Mouse (Mus musculus): ENCODE measurements around the gene Dnmt3b.
A peak's percentile ranks its signal among the peaks of the same experiment; 100 is the strongest.

Gene Dnmt3b

DNA sequence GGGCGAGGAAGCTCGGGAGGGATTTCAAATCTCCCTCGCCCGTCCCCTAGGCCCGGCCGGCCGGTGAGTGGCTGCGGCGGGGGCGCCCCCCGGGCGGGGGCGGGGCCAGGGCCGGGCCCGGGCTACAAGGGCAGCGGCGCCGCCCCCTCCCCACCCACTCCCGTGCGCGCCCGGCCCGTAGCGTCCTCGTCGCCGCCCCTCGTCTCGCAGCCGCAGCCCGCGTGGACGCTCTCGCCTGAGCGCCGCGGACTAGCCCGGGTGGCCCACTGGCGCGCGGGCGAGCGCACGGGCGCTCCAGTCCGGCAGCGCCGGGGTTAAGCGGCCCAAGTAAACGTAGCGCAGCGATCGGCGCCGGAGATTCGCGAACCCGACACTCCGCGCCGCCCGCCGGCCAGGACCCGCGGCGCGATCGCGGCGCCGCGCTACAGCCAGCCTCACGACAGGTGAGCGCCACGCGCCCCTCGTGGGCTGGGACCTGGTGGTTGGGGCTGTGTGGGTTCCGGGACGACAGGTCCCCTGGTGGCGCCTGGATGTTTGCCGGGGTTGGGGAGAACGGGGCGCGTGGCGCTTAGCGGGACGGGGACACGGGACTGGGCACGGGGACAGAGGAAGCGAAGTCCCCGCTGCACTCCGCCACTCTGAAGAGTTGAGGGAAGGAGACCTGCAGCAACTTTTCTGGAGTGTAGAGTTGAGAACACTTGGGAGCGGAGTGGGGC is at the start of gene Dnmt3b:
Dnmt3b (plus strand) TSS at position 153 of the 716 bp plus-strand sequence.
- peak; percentile 76 for DNase-seq (ENCODE audit: low read depth, low spot score)

DNA sequence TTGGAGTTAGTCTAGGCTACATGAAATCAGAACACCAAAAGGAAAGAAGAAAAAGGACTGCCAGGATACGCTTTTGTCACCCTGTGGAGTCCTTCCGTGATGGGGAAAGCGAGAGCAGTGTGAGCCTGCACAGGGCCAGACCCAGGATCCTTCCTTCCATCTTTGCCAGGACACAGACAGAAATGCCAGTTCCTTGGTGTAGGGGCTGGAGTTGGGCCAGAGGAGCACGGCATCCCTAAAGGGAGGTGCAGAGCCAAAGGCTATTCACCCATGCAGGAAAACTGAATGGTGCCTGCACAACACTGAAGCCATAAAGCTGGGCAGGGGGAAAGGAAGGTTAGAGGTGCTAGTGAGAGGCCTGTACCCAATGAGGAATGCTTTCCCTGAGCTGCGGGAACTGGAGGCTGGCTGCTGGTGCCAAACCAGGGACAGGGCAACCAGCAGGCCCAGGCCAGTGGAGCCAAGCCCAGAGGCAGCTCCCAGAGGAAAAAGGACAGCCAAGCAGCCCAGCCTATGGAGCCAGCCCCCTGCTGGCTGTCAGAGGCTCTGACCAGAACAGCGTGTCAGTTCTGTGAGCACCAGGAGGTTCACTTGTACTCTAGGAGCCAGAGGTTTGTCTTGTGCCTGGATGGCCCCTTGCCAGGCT is 49.1 kb upstream of the Dnmt3b start:
- DNase-seq (ENCODE audit: low read depth, low spot score) = peak; percentile 51

DNA sequence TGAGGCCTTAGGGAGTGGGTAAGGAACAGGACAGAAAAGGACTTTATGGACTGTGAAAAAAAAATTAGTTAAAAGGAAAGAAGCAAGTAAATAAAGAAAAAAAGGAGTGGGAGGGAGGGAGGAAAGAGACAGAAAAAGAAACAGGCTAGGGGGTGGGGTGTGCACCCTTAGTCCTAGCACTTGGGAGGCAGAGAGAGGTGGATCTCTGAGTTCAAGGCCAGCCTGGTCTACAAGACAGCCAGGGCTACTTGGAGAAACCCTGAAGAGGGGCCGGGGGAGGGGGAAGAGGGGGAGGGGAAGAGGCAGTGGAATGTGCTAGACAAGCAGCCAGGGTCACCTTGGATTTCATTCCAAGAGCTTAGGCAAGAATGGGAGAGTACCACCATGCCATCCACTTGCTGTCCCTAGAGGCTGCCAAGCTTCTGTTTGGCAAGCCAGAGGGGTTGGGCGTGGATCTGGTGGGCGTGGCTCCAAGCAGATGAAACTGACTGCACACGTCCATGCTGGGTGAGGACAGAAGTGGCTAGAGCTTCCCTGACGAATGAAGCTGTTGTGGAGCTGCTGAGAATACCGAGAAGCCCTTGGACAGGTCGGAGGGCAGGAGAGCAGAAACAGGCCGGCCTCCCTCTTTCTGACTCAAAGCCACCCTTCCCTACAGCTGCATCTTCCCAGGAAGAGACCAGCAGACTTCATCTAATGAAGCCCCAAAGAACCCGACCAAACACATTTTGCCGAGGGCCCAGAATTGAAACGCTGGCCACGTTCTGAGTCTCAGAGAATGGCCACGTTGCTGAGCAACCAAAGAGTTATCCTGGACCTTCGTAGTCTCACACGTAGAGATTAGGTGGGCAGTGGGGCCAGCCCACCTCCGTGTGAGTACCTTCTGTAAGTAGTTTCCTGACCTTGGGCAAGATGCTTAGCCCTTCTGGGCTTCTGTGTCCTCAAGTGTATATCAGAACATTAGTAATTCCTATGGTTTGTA is 48.3 kb upstream of the Dnmt3b start:
- no peak for DNase-seq (ENCODE audit: low read depth, low spot score)

DNA sequence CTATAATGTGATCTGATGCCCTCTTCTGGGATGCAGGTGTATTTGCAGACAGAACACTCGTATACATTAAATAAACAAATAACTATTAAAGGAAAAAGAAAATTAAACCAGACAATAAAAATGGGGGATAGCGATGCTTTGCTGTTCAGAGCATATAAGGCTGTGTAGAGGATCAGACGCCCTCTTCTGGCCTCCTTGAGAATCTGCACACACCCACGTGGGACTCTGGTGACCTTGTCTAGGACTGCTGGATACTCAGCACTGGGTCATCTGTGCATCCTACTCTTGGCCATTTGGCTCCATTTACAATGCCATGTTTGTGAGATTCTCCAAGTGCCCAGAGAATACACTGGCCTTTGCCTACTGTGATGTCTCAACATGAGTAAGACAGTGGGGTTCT is 45.5 kb upstream of the Dnmt3b start:
- DNase-seq (ENCODE audit: low read depth, low spot score) = no peak

DNA sequence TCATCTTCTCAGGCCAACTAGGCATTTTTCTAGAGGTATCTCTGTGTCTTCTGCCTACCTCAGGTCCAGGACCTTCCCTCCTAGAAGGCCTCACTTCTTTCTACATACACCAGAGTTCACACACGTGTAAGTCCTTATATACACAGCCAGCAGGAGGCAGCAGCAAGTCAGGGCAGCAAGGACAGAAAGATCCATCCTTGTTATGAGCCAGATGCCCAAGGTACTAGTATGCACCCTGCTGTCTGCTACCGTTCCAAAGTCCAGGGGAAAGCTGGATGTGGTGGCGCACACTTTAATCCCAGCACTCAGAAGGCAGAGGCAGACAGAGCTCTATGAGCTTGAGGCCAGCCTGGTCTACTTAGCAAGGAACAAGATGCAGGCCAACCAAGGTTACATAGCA is 42.8 kb upstream of the Dnmt3b start:
- no peak for DNase-seq (ENCODE audit: low read depth, low spot score)

DNA sequence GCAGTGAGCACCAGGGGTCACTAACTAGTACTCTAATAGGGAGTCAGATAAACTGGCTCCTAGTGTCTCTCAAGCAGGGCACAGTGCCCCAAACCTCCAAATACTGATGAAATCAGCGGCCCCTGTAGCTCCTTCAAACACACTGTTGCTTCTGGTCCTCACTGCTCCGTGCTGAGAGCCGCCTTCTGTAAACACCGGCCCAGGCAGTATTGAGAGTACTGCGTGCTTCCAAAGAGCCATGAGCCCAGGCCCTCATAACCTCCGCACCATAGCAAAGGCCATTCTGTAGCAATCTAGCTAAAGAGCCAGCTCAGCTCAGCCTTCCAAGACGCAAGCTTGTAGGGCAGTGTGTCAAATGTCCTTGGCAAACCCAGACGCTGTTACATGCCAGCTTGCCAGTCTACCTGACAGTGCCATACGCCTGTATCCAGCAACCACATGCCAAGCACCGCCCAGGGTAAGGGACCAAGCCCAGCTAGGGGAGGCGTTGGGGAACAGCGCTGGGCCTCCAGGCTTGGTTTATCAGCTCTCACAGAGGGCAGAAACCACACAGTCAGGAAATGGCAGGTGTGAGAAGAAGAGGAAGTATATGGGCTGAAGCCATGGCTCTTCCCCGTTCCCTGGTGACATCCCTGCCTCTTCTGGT is 41.3 kb upstream of the Dnmt3b start:
- DNase-seq (ENCODE audit: low read depth, low spot score) = no peak

DNA sequence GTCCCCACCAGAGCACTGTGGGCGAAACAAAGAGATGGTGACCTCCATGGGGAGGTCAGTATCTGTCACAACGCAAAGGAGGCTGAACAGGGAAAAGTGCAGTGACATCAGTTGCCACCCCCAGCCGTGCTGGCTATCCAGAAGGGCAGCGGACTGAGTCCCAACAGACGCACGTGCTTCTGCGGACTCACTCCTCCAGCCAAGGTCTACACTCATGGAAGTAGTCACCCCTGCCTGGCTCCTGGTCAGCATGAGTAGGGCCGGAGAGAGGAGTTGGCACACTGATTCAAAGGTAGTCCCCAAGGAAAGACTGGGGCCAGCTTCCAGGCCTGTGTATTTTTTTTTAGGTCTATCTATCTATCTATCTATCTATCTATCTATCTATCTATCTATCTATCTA is 40.2 kb upstream of the Dnmt3b start:
- no peak for DNase-seq (ENCODE audit: low read depth, low spot score)

DNA sequence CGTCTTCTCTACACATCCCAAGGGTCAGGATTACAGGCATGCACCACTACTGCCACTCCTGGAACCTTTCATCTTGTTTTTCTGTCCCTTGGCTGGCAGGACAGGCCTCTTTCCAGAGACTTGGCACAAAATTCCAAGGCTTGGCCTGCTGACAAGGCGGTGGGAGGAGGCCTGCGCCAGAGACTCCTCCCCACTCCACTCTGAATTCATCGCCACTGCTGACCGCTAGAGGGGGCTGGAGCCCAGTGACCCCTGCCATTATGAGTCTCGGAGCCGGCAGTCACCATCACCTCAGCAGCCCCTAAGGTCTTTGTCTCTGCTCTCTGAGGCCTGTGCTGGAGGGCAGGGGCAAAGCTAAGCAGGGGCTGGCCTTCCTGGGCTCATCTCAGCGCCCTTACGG is 39.7 kb upstream of the Dnmt3b start:
- DNase-seq (ENCODE audit: low read depth, low spot score) = peak; percentile 90

DNA sequence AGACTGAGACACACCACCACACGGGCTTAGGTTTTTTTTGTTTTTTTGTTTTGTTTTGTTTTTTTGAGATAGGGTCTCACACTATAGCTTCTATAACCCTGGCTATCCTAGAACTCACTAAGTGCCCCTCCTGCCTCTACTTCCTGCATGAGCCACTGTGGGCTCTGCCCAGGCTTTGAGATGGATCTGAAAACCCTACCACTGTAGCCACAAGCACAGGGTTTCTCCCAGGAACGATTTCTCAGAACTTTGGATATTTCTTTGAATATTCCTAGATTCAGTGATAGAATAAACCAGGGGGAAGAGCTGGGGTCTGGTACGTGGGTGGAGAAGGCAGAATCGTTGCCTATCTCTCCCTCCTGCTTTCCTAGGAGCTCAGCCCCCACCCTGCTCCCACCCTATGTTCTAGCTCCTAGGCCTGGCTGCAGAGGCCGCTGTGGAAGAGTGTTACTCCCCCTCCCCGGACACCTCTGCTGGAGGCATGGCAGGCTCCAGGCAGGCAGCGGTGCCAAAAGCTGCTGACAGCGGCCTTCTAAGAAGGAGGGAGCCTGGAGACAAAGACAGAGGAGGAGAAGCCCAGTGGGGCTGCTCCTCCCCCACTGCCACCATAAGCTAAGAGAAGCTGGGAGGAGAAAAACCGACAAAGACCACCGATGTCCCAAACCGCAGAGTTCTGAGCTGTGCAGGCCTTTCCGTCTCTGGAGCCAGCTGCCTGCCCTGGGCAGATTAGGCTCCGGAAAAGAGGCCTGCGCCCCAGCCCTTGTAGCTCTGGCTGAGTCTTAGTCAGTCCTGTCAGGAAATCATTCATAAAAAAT is 38.6 kb upstream of the Dnmt3b start:
- DNase-seq (ENCODE audit: low read depth, low spot score) = peak; percentile 20

DNA sequence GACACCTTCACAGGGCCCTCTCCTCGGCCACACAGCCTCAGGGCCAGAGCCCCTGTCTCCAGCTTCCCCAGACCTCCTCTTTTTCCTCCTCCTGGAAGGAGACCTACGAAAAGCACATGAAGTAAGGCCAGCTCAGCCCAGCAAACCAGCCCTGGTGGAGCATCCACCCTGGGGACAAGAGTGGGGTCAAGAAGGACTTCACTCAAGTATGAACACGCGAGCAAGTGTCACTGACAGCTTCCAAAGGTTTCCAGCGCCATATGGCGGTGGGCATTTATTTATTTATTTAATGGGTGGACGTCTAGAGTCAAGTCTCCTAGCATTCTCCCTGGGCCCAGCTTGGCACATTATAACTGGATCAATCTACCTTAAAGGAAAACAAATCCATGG is 38.0 kb upstream of the Dnmt3b start:
- no peak for DNase-seq (ENCODE audit: low read depth, low spot score)

DNA sequence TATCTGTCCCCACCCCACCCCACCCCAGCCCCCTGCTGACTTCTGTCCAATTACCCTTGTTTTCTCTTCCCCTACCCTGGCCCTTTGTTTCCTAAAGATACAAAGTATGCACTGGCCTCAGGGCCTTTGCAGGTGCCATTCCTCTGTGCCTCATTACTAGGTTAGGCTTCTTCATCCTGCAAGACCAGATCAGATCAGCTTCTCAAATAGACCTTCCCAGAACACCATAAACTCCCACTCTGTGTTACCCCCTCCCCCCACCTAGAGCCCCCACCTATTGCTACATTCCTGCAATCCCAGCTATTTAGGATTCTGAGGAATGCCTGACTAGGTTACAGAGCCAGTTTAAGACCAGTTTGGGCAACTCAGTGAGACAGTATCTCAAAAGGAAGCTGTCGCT is 37.5 kb upstream of the Dnmt3b start:
- no peak for DNase-seq (ENCODE audit: low read depth, low spot score)

DNA sequence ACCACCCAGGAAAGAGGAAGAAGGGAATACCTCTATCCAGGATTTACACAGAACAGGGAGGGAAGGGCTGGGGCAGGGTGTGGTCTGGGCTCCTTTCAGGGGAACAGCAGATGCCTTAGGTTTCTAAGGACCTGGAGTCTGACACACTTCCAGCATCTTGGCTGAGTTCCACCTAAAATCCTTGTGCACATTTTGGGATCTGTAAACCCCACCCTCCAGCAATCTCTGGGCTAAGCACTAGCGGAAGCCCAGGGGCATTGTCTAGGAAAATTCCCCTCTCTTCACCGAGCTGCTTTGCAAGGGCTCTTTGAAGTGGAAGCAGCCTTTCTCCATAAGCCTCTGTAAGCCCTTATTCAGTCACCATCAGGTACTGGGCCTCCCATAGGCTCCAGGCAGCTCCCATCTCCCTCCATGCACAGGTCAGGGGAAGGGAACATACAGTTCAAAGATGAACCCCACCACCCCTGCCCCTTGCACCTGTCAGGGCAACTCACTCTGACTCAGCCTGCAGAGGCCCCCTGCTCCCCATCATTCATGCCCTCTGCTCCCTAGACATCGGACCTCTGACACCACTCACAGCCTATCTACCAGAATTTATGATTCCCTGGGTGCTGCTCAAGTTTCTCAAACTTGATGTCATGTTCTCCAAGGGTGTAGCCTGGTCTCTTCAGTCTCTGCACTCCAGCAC is 36.5 kb upstream of the Dnmt3b start:
- DNase-seq (ENCODE audit: low read depth, low spot score) = no peak

DNA sequence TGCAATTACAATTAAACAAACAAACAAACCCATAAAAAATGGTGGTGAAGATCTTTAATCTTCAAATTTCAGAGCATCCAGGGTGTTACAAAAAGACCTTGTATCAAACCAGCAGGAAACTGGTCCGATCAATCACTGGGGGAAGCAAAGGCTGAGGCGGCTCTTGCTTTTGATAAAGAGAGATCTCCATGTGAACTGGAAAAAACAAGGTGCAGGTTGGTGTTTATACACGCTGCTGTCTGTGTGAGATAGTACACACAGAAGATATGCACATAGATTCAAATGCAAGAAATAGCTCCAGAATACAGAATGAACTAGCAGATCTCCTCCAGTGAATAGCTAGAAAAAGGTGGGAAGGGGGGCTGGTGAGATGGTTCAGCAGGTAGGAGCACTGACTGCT is 32.4 kb upstream of the Dnmt3b start:
- no peak for DNase-seq (ENCODE audit: low read depth, low spot score)

DNA sequence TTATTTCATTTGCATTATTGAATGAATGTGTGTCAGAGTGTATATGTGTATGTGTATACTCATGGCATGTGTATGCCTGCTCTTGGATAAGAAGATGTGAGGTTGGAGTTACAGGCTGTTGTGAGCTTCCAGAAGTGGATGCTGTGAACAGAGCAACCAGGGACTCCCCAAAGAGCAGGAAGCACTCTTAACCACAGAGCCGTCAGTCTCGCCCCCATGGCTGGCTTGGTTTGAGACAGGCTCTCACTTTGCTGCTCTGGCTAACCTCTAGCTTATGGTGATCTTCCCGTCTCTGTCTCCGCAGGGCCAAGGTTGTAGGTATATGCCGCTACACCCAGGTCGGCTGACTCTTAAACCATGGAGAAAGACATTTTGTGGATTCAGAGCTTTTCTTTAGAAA is 30.8 kb upstream of the Dnmt3b start:
- DNase-seq (ENCODE audit: low read depth, low spot score) = no peak

DNA sequence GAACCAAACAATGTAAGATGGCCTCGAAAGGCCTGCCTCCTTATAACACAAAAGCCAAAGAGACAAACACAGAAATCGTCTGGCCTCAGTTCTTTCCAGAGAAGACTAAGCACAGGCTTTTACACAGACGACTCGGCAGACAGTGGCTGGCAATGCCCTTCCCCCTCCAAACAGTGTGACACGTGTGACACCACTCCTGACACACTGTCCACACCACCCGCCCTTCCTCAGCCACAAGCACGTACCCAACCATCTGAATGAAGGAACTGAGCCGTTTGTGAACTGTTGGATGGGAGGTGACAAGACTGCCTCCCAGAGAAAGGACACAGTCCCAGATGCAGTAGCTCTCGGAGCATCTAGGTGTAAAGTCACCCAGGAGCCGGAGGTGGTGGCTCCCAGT is 30.4 kb upstream of the Dnmt3b start:
- no peak for DNase-seq (ENCODE audit: low read depth, low spot score)

DNA sequence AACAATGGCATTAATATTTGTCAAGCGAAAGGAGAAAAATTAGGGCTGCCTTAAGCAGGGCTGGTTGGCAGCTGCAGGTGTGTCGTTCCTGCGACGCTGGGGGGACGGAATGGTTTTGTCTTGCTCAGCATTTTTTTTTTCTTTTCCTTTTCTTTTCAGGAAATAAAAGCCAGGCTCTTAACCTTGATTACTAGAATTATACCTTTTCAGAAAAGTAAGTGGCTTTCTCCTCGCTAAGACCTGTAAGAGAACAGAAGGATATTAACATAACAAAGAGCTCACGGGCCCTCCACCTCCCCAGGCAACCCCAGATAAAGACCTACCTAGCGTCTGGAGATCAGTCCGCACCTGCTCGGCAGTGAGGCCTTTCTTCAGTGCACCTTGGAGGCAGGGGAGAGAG is 26.8 kb upstream of the Dnmt3b start:
- DNase-seq (ENCODE audit: low read depth, low spot score) = no peak

DNA sequence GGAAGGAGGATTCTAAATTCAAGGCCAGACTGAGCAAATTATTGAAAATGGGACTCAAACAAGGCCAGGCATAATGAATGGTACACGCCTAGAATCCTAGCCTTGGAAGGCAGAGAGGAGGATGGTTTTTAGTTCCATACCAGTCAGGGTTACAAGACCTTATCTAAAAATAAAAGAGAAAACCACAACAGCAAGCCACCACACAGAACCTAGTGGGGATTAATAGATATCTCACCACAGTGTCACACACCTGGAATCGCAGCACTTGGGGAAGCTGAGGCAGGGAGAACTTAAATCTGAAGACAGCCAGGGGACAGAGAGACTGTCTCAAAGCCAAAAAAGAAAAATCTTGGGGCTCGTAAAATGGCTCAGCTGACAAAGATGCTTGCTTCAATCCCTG is 18.3 kb upstream of the Dnmt3b start:
- DNase-seq (ENCODE audit: low read depth, low spot score) = no peak

DNA sequence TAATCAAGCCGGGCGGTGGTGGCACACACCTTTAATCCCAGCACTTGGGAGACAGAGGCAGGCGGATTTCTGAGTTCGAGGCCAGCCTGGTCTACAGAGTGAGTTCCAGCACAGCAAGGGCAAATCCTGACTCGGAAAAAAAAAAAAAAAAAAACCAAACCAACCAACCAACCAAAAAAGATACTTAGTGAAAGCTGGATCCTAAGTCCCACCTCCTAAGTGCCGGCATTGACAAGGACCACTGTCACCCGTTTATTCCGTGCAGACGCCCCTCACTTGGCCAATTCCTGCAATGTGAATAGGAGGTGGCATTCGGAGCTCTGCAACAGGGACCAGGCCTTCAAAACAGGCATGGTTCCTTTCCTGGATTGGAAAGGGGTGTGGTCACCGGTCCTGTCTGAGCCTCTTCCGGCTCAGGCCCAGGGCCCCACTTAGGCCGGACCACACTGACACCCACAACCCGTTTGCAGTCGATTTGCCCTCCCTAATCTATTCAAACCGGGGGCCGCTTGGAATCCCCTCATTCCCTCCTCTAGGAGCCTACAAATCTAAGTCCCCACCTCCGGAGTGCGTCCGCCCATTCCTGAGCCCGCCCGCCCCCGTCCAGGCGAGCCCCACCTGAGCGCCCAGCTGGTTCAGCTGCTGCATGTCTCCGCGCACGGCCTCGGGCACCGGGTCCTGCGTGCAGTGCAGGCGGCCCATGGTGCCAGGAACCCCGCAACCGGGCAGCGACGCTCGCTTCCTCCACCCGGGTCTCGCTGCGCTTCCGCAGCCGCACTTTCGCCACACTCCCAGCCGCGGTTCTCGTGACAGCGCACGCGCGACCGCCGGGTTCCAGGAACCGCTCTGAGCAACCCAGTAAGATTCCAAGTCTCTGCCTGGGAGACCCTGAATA is 17.0 kb upstream of the Dnmt3b start, which contains the start of gene Commd7:
Commd7 (minus strand) TSS at position 806 of the 895 bp plus-strand sequence.
- peak; percentile 86 for DNase-seq (ENCODE audit: low read depth, low spot score)

DNA sequence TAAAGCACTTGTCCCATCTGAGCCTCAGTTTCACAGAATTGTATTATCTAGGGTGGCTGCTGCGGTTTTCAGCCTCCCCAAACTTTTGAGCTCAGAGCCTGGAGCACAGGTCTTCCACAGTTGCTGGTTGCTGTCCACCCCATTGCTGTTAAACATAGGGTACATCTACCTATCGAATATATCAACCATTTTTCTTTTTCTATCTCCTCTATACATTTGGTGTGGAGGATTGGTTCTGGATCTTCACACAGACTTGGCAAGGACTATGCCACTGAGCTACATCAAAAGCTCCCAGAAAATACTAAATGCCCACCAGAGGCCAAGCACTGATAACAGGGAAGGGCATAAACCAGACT is 16.4 kb upstream of the Dnmt3b start:
- DNase-seq (ENCODE audit: low read depth, low spot score) = no peak
